Mouse (Mus musculus) intestine, embryonic 14.5 days (tissue): Measurements from ENCODE around the gene Spata20. TPM values are rescaled to one million over a fixed set of nuclear protein-coding genes. Genes with fewer than 3 reads are reported as not detected.

Source experiments
- ATAC-seq: fragments of 200-750 bp; cut with Nextera tagmentation; replicated peaks from 2 replicates; pipeline ENCODE4 v1.8.0; 2017; ENCODE audit warnings: low read depth, moderate number of reproducible peaks, moderate TSS enrichment, moderate library complexity; ENCODE audit not compliant: low FRiP score, low TSS enrichment
- DNase-seq: peaks from one replicate; pipeline ENCODE4 v3.0.0-alpha.2; 2018; ENCODE audit warnings: low spot score
- H3K27ac ChIP-seq: fragments of 300-500 bp; sonication (generic); 2 replicates; pipeline ENCODE4 v1.5.1; 2014; ENCODE audit warnings: low read depth, mild to moderate bottlenecking, control low read depth
- H3K27me3 ChIP-seq: fragments of 300-500 bp; sonication (generic); replicated peaks from 2 replicates; pipeline ENCODE4 v1.6.1; 2014; ENCODE audit warnings: low read length, control low read depth; ENCODE audit not compliant: control insufficient read depth, insufficient read depth
- H3K36me3 ChIP-seq: fragments of 300-500 bp; sonication (generic); 2 replicates; pipeline ENCODE4 v1.6.1; 2014; ENCODE audit warnings: low read length, control low read depth; ENCODE audit not compliant: control insufficient read depth, insufficient read depth
- H3K4me1 ChIP-seq: fragments of 300-500 bp; sonication (generic); replicated peaks from 2 replicates; pipeline ENCODE4 v1.6.1; 2014; ENCODE audit warnings: low read length, control low read depth, mixed read lengths; ENCODE audit not compliant: control insufficient read depth, insufficient read depth
- H3K4me2 ChIP-seq: fragments of 300-500 bp; sonication (generic); 2 replicates; pipeline ENCODE4 v1.6.1; 2014; ENCODE audit warnings: low read length
- H3K4me3 ChIP-seq: fragments of 300-500 bp; sonication (generic); 2 replicates; pipeline ENCODE4 v1.5.1; 2014; ENCODE audit warnings: low read depth, low read length, control low read depth, mixed read lengths
- H3K9ac ChIP-seq: fragments of 300-500 bp; sonication (generic); 2 replicates; pipeline ENCODE4 v1.6.1; 2014; ENCODE audit warnings: mild to moderate bottlenecking, low read length
- H3K9me3 ChIP-seq: fragments of 300-500 bp; sonication (generic); 2 replicates; pipeline ENCODE4 v1.6.1; 2016; ENCODE audit warnings: low read length, control low read depth; ENCODE audit not compliant: control insufficient read depth
- WGBS: fragments of 180-500 bp; shearing (Covaris S2); extraction: QIAGEN DNeasy Blood & Tissue Kit; methylation state at CpG from one replicate; pipeline ENCODE4 v1.1.7; 2014; 5-methylcytosine and 5-hydroxymethylcytosine counted together
- polyA plus RNA-seq: library from polyadenylated mRNA; unstranded; fragments of >200 nt; fragmentation: Nextera tagmentation; extraction: Ambion mirVana; gene quantifications from 2 replicates; pipeline ENCODE4 v1.2.1, GENCODE M21; 2014

Spata20 gene
- polyA plus RNA-seq, 1 experiment from 2014 or later: 0.08 TPM

- Histone ChIP-seq H3K9ac (no peak overlapping the region), H3K4me3 (no peak overlapping the region), H3K27me3 (no peaks in the 10 kb centered on the region), H3K9me3 (no peaks in the 10 kb centered on the region), H3K36me3 (peaks cover 7% of the 10 kb centered on the region; the same call in 1 of the 2 replicates), H3K4me2 (no peak overlapping the region), H3K27ac (no peak overlapping the region), H3K4me1 (no peaks in the 10 kb centered on the region)
- WGBS: 77% methylated on average over 6 of the region's 6 CpGs
- ATAC-seq: no peak
- no peak for DNase-seq
These were observed 45.6 kb downstream of the Spata20 start for GRCm38 (mm10) chr11:94440421-94440820.

GRCm38 (mm10) chr11:94429011-94429651, 56.8 kb downstream of the Spata20 start:
- peaks cover 10% of the 10 kb centered on the region for H3K36me3 ChIP-seq
- peaks cover 35% of the 10 kb centered on the region for H3K4me1 ChIP-seq
- no peak overlapping the region for H3K4me3 ChIP-seq
- no peak overlapping the region for H3K4me2 ChIP-seq
- H3K9me3 ChIP-seq: no peaks in the 10 kb centered on the region
- 16% methylated on average over 9 of the region's 9 CpGs for WGBS
- ATAC-seq (no peak), DNase-seq (no peak)
- no peaks in the 10 kb centered on the region for H3K27me3 ChIP-seq
- H3K9ac ChIP-seq: no peak overlapping the region
- H3K27ac ChIP-seq: peak overlapping the region; percentile 78

Other genes starting within 250 kb of the Spata20 start
- gene Wfikkn2, start 240.2 kb downstream of the Spata20 start, polyA plus RNA-seq: 1.3 and 1.7 TPM in 2 replicates
- 1.1 and 1.6 TPM in 2 replicates for gene Gm21885, start 204.3 kb downstream of the Spata20 start, polyA plus RNA-seq
- gene Luc7l3, start 164.2 kb downstream of the Spata20 start, polyA plus RNA-seq: 89.6 and 96.3 TPM in 2 replicates
- 19.9 and 20.4 TPM in 2 replicates for gene Ankrd40, start 158.2 kb downstream of the Spata20 start, polyA plus RNA-seq
- 1.5 and 2.1 TPM in 2 replicates for gene Abcc3, start 93.2 kb downstream of the Spata20 start, polyA plus RNA-seq
- 11.1 and 11.5 TPM in 2 replicates for gene Cacna1g, start 12.0 kb downstream of the Spata20 start, polyA plus RNA-seq
- gene Epn3, start 13.8 kb upstream of the Spata20 start, polyA plus RNA-seq: 1.8 TPM in 2 replicates
- 1.8 and 2.5 TPM in 2 replicates for gene Mycbpap, start 35.6 kb upstream of the Spata20 start, polyA plus RNA-seq
- gene Rsad1, start 63.1 kb upstream of the Spata20 start, polyA plus RNA-seq: 2.9 and 3.8 TPM in 2 replicates
- gene Chad, start 78.9 kb upstream of the Spata20 start, polyA plus RNA-seq: 0.77 and 1.2 TPM in 2 replicates
- 5.7 TPM in 2 replicates for gene Acsf2, start 115.7 kb upstream of the Spata20 start, polyA plus RNA-seq
- gene Lrrc59, start 143.6 kb upstream of the Spata20 start, polyA plus RNA-seq: 168 and 180 TPM in 2 replicates
- gene Mrpl27, start 167.6 kb upstream of the Spata20 start, polyA plus RNA-seq: 137 and 142 TPM in 2 replicates
- gene Eme1, start 167.8 kb upstream of the Spata20 start, polyA plus RNA-seq: 25.2 and 26.0 TPM in 2 replicates
- gene Xylt2, start 191.3 kb upstream of the Spata20 start, polyA plus RNA-seq: 19.9 and 21.1 TPM in 2 replicates
- gene Gm11541, start 218.3 kb upstream of the Spata20 start, polyA plus RNA-seq: 0.89 and 1.1 TPM in 2 replicates